14 mouse cellular contexts compared by ENCODE assay signal in genomic region chr11:79788251-79788741, GRCm38 (mm10).
DNase-seq lines count a peak whose midpoint lies in the region; ATAC-seq and TF ChIP-seq lines count a peak whose summit lies in the region.
"Had no signal": no experiment of that assay in that cellular context is flagged by ENCODE, and none has a peak within 500 bp of the region (broad histone marks: within the 10 kb centered on the region; RNA-seq: fewer than 3 reads in every experiment).

No protein-coding gene starts in this region.

- peak overlapping the region; percentile 65 for H3K27ac ChIP-seq in heart, embryonic 10.5 days
- H3K27ac ChIP-seq in liver, postnatal 0 days (ENCODE audit: low read depth): 0 out of 2 replicates have a peak overlapping the region, but pooled peaks have one; percentile 29
- no peak overlapping the region for H3K27ac ChIP-seq in liver, embryonic 12.5 days
- H3K27ac ChIP-seq in kidney, embryonic 14.5 days (ENCODE audit: low read depth, low read length): no peak overlapping the region
- H3K27ac ChIP-seq: forebrain, embryonic 13.5 days; lung, embryonic 15.5 days had no signal

- no peak overlapping the region for H3K9ac ChIP-seq in liver, postnatal 0 days (replicated peaks)
- no peak overlapping the region for H3K9ac ChIP-seq in liver, embryonic 12.5 days
- H3K9ac ChIP-seq in kidney, embryonic 14.5 days (ENCODE audit: low read depth, low read length): peak overlapping the region; percentile 12; the same call in 1 of the 2 replicates
- H3K9ac ChIP-seq: forebrain, embryonic 13.5 days; lung, embryonic 15.5 days had no signal

- TF ChIP-seq POLR2A in myocyte (IDR thresholded peaks at IDR 0.05; ENCODE audit: insufficient read length, low read depth): no peak

- H3K27me3 ChIP-seq in heart, embryonic 10.5 days (ENCODE audit: insufficient read depth, poor library complexity, severe bottlenecking): 0 out of 2 replicates have a peak, but pooled peaks cover 4% of the 10 kb centered on the region
- no peaks in the 10 kb centered on the region for H3K27me3 ChIP-seq in liver, postnatal 0 days (ENCODE audit: insufficient read depth, low read length)
- H3K27me3 ChIP-seq in liver, embryonic 12.5 days (replicated peaks): peaks cover 19% of the 10 kb centered on the region
- H3K27me3 ChIP-seq in kidney, embryonic 14.5 days (ENCODE audit: control insufficient read depth, insufficient read depth, low read length): no peaks in the 10 kb centered on the region
- H3K27me3 ChIP-seq in myocyte (ENCODE audit: control insufficient read depth, insufficient read depth, insufficient read length): no peaks in the 10 kb centered on the region
- H3K27me3 ChIP-seq: forebrain, embryonic 13.5 days; lung, embryonic 15.5 days had no signal

- peaks cover 57% of the 10 kb centered on the region for H3K4me1 ChIP-seq in heart, embryonic 10.5 days
- H3K4me1 ChIP-seq in liver, postnatal 0 days (ENCODE audit: insufficient read depth): peaks cover 38% of the 10 kb centered on the region
- H3K4me1 ChIP-seq in liver, embryonic 12.5 days: peaks cover 20% of the 10 kb centered on the region
- H3K4me1 ChIP-seq in kidney, embryonic 14.5 days (ENCODE audit: control insufficient read depth, insufficient read depth, low read length): peaks cover 32% of the 10 kb centered on the region

- TF ChIP-seq CTCF in liver, postnatal 0 days (IDR thresholded peaks at IDR 0.05; ENCODE audit: low read depth): no peak

- intact Hi-C loops in heart, postnatal 14 days (cut with DNase I): no loop called here

- no peak for ATAC-seq in liver, postnatal 0 days
- no peak for ATAC-seq in liver, embryonic 12.5 days
- ATAC-seq in kidney, embryonic 14.5 days (ENCODE audit: low FRiP score, low TSS enrichment): no peak
- ATAC-seq: forebrain, embryonic 13.5 days had no signal

- H3K4me2 ChIP-seq in liver, postnatal 0 days (ENCODE audit: low read depth, low read length): no peak overlapping the region
- no peak overlapping the region for H3K4me2 ChIP-seq in liver, embryonic 12.5 days
- H3K4me2 ChIP-seq in kidney, embryonic 14.5 days (replicated peaks; ENCODE audit: low read depth, low read length): no peak overlapping the region
- peak overlapping the region; percentile 57 for H3K4me2 ChIP-seq in myocyte (ENCODE audit: low read depth)
- H3K4me2 ChIP-seq: forebrain, embryonic 13.5 days; heart, embryonic 11.5 days; lung, embryonic 15.5 days had no signal

- WGBS in heart, embryonic 10.5 days: 70% methylated on average over 3 of the region's 3 CpGs
- 65% methylated on average over 3 of the region's 3 CpGs for WGBS in liver, postnatal 0 days (ENCODE audit: insufficient replicate concordance)
- 67% methylated on average over 3 of the region's 3 CpGs for WGBS in liver, embryonic 12.5 days (ENCODE audit: insufficient replicate concordance)
- WGBS in kidney, embryonic 14.5 days: 73% methylated on average over 3 of the region's 3 CpGs

- H3K4me3 ChIP-seq in heart, embryonic 10.5 days: no peak overlapping the region
- H3K4me3 ChIP-seq in liver, postnatal 0 days (ENCODE audit: low read depth, low read length): no peak overlapping the region
- no peak overlapping the region for H3K4me3 ChIP-seq in liver, embryonic 12.5 days
- no peak overlapping the region for H3K4me3 ChIP-seq in kidney, embryonic 14.5 days (ENCODE audit: low read length)
- H3K4me3 ChIP-seq in myocyte: no peak overlapping the region
- H3K4me3 ChIP-seq: forebrain, embryonic 13.5 days; lung, embryonic 15.5 days had no signal

- no peak overlapping the region for H3ac ChIP-seq in myocyte (ENCODE audit: control insufficient read depth, insufficient read length)

- H3K36me3 ChIP-seq in heart, embryonic 10.5 days: no peaks in the 10 kb centered on the region
- H3K36me3 ChIP-seq in liver, postnatal 0 days (replicated peaks; ENCODE audit: insufficient read depth, low read length): no peaks in the 10 kb centered on the region
- H3K36me3 ChIP-seq in liver, embryonic 12.5 days: no peaks in the 10 kb centered on the region
- no peaks in the 10 kb centered on the region for H3K36me3 ChIP-seq in kidney, embryonic 14.5 days (ENCODE audit: control insufficient read depth, insufficient read depth, low read length)
- H3K36me3 ChIP-seq in myocyte (ENCODE audit: control insufficient read depth, insufficient read depth): no peaks in the 10 kb centered on the region
- H3K36me3 ChIP-seq: lung, embryonic 15.5 days had no signal

- no peaks in the 10 kb centered on the region for H3K9me3 ChIP-seq in heart, embryonic 10.5 days
- no peaks in the 10 kb centered on the region for H3K9me3 ChIP-seq in liver, postnatal 0 days (ENCODE audit: low read length)
- no peaks in the 10 kb centered on the region for H3K9me3 ChIP-seq in liver, embryonic 12.5 days (replicated peaks)
- H3K9me3 ChIP-seq in kidney, embryonic 14.5 days (ENCODE audit: control insufficient read depth, low read length): no peaks in the 10 kb centered on the region
- H3K9me3 ChIP-seq: forebrain, embryonic 13.5 days; lung, embryonic 15.5 days had no signal

- H3K79me2 ChIP-seq in myocyte (ENCODE audit: control insufficient read depth, insufficient read depth): no peaks in the 10 kb centered on the region

- DNase-seq in heart, embryonic 10.5 days (ENCODE audit: low spot score): no peak
- DNase-seq in heart, postnatal 14 days: no peak
- no peak for DNase-seq in liver, postnatal 0 days
- no peak for DNase-seq in spleen, postnatal 10 days (ENCODE audit: low spot score in 2 of 2)
- no peak for DNase-seq in ovary, adult 18-20 months (ENCODE audit: low spot score)
- DNase-seq: cerebellum, adult 11 months; right cerebral cortex, postnatal 4 days; thymus, postnatal 14 days had no signal

- no peak for TF ChIP-seq EP300 in liver, postnatal 0 days (IDR thresholded peaks at IDR 0.05; ENCODE audit: low read depth)

TF ChIP-seq in myocyte, 11 proteins besides CTCF, POLR2A, EP300 and RAD21:
- TF ChIP-seq E2F4 (IDR thresholded peaks at IDR 0.05; ENCODE audit: insufficient read depth) (no peak), MYOD1 (IDR thresholded peaks at IDR 0.05; ENCODE audit: control insufficient read depth in 1 of 3, insufficient read length in 2 of 3, low read depth in 2 of 3) (peak in 1 of 3 experiments; percentile 30)
TF ChIP-seq in myocyte: peak in this region for 1.

Comparison
In these comparisons a context has a peak if more than half of its experiments do, and no peak if none do; other contexts are left out.
1. H3K27ac ChIP-seq: peak in heart, embryonic 10.5 days (single experiment) and liver, postnatal 0 days (single experiment); none in liver, embryonic 12.5 days (single experiment) and kidney, embryonic 14.5 days (single experiment).